Mouse (Mus musculus): ENCODE results near the gene Ccdc71.
A peak's percentile ranks its signal among the peaks of the same experiment; 100 is the strongest.

Ccdc71 gene

DNA sequence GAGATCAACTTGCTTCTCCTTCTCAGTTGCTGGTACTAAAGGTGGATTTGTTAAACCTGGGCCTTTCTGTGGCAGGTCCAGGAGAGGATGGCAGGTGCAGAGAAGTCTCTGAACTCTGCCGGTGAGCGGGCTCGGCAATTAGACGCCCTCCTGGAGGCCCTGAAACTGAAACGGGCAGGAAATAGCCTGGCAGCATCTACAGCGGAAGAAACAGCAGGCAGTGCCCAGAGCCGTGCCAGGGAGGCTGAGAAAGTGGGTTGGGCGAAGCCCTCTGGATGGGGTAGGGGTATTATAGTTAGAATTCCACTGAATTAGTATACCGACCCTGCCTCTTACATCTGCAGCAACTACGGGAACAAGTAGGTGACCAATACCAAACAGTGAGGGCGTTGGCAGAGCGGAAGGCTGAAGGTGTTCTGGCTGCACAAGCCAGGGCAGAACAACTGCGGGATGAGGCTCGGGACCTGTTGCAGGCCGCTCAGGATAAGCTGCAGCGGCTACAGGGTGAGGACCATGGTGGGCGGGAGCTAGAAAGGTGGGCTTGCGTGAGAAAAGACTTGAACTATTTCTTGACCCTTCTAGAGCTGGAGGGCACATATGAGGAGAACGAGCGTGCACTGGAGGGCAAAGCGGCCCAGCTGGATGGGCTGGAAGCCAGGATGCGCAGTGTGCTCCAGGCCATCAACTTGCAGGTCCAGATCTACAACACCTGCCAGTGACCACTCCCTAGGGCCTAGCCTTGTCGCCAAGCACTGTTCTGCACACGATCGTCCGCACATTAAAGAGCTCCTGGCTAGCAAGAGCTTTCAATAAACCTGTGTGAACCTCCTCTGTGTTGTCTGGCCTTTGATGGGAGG lies 29.6 kb downstream of the Ccdc71 start:
- ATAC-seq (ENCODE audit: low TSS enrichment), result 0 out of 2 replicates have a peak, but pooled peaks have one; percentile 15

DNA sequence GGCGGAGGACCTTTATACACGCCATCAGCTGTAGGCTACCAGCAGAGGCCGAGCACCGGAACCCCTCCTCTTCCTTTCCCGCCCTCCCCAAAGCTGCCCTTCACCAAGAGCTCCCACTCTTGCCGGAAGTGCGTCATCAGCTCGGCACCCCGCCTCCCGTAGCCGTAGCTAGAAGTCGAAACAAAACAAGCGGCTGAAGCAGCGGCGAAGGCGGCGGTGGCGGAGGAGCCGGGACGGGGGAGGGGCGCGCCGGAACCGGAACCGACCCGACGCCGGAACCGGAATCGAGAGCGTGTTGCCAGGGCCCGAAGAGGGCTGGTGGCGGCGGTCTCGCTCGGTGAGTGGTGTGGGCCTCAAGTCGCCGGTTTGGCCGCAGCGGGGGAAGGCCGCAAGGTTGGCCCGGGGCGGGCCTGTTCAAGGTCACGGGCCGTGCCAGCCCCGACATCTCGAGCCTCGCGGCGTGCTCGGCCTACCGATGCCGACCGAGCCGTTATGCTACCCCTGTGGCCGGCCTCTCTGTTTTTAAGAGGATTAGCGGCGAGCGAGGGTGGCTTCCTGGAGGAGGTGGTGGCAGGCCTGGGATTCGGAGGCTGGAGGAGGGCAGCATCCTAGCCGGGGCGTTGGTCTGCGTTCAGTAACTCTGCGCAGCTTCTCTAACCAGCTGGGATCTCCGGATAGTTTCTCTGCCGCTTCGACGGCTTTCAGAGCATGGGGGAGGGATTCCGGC lies 30.4 kb downstream of the Ccdc71 start, which contains the start of gene Usp19:
Usp19 (plus strand) TSS at position 44 of the 727 bp plus-strand sequence.
- ATAC-seq (ENCODE audit: low TSS enrichment), result peak; percentile 93

DNA sequence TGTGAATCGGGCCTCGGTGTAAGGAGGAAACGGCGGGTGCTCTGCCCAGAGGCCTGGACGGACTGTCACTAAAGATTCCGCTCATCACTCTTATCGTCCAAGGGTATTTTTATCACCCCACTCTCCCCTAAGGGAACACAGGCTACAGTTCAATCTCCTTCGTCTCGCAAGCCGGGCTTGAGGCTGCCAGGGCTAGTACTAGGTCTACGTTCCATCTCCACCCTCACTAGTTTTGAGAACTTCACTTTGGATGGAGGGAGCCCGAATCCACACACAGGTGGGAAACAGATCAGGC lies 30.9 kb downstream of the Ccdc71 start:
- ATAC-seq (ENCODE audit: low TSS enrichment), result no peak

DNA sequence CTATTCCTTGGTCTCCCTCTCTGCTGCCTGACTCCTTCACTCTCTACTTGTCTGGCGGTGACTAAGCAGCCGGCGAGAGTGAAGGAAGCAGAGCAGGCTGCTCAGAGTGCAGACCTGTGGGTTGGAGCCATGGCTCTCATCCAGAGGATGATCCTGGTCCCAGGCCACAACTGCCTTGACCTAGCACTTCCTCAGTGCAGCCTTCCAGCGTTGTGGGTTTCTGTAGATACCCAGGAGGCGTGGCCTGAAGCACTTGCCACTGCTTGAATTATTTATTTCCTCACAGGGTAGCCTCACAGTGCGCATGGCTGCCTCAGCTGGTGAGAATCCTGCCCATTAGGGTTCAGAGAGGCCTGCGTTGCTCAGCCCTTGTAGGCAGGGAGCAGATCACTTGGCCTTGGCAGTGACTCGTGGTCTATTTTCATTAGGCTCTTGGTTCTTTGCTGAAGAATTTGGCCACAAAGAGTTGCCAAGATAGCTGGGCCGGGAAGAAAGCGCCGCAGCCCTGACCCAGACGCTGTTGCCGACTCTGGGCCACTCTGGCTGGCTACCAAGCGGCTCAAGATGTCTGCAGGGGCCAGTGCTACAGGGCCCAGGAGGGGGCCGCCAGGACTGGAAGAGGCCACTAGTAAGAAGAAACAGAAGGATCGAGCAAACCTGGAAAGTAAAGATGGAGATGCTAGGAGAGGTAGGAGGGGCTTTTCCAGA lies 31.9 kb downstream of the Ccdc71 start:
- no peak for ATAC-seq (ENCODE audit: low TSS enrichment)

DNA sequence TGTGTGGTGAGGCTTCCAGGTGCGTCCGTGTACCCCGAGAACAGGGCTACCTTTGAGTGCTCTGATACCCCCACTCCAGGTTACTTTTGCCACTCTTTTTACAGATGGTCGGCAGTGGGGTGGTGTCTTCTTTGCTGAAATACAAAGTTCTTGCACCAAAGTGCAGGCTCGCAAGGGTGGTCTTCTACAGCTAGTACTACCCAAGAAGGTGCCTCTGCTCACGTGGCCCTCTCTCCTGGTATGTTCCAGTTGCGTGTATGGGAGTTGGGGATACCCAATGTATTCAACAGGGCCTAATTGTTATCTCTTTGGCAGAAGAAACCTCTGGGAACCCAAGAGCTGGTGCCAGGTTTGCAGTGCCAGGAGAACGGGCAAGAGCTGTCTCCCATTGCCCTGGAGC lies 32.9 kb downstream of the Ccdc71 start:
- ATAC-seq (ENCODE audit: low TSS enrichment), result no peak

DNA sequence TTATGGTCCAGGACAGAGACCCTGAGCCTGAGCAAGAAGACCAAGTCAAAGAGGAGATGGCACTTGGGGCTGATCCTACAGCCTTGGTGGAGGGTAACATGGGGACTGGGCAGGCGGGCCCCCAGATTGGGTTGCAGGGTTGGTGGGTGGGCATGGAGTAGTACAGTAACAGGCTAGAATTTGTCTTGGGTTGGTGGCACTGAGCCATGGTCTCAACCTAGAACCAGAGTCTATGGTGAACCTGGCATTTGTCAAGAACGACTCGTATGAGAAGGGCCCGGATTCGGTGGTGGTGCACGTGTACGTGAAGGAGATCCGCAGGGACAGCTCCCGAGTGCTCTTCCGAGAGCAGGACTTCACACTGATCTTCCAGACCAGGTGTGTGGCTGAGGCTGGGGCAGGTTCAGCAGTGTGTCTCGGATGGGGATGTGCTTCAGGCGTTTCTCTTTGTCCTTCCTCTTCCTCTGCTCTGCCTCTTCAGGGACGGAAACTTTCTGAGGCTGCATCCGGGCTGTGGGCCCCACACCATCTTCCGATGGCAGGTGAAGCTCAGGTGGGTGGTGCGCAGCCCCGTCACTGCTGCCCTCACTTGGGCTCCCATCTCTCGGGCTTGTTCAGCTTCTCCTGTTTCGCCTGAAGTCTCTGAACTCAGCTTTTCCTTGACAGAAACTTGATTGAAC lies 34.0 kb downstream of the Ccdc71 start:
- no peak for ATAC-seq (ENCODE audit: low TSS enrichment)

DNA sequence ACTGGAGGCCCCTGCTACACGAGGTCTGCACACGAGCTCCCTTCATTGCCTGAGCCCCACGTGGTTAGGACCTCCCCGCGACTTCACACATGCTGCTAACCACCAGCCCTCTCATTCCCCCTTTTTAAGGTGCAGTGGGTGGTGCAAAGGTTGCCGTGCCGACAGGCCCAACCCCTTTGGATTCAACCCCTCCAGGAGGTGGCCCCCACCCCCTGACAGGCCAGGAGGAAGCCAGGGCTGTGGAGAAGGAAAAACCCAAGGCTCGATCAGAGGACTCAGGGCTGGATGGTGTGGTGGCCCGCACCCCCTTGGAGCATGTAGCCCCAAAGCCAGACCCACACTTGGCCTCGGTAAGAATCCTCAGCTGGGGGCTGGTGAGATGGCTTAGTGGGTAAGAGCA lies 34.6 kb downstream of the Ccdc71 start:
- no peak for ATAC-seq (ENCODE audit: low TSS enrichment)

DNA sequence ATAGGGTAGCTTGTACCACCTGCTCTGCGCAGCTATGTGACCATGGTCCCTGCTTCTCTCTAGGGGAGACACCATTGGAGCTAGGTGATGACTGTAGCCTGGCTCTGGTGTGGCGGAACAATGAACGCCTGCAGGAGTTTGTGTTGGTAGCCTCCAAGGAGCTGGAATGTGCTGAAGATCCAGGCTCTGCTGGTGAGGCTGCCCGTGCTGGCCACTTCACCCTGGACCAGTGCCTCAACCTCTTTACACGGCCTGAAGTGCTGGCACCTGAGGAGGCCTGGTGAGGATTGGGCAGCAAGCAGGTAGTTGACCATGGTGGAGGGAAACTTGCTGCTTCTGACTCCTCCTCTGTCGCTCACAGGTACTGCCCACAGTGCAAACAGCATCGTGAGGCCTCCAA lies 38.9 kb downstream of the Ccdc71 start:
- no peak for ATAC-seq (ENCODE audit: low TSS enrichment)

DNA sequence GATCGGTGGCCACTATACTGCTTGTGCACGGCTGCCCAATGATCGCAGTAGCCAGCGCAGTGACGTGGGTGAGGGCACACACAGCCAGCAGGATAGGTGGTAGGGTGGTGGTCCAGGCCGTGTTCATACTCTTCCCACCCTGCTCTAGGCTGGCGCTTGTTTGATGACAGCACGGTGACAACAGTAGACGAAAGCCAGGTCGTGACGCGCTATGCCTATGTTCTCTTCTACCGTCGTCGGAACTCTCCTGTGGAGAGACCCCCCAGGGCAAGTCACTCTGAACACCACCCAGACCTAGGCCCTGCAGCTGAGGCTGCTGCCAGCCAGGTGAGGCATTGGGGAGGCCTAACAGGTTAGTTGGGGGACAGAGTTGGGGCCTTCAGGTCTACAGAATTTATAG lies 39.6 kb downstream of the Ccdc71 start:
- no peak for ATAC-seq (ENCODE audit: low TSS enrichment)

DNA sequence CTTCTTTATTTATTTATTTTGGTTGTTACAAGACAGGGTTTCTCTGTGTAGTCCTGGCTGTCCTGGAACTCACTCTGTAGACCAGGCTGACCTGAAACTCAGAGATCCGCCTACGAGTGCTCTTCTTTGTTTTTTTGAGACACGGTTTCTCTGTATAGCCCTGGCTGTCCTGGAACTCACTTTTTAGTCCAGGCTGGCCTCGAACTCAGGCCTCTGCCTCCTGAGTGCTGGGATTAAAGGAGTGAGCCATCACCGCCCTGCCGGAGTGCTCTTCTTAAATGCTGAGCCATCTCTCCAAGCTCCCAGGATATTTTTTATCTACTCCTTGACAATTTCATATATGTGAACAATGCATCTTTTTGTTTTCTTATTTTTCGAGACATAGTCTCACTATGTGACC lies 46.6 kb downstream of the Ccdc71 start:
- ATAC-seq (ENCODE audit: low TSS enrichment), result no peak

DNA sequence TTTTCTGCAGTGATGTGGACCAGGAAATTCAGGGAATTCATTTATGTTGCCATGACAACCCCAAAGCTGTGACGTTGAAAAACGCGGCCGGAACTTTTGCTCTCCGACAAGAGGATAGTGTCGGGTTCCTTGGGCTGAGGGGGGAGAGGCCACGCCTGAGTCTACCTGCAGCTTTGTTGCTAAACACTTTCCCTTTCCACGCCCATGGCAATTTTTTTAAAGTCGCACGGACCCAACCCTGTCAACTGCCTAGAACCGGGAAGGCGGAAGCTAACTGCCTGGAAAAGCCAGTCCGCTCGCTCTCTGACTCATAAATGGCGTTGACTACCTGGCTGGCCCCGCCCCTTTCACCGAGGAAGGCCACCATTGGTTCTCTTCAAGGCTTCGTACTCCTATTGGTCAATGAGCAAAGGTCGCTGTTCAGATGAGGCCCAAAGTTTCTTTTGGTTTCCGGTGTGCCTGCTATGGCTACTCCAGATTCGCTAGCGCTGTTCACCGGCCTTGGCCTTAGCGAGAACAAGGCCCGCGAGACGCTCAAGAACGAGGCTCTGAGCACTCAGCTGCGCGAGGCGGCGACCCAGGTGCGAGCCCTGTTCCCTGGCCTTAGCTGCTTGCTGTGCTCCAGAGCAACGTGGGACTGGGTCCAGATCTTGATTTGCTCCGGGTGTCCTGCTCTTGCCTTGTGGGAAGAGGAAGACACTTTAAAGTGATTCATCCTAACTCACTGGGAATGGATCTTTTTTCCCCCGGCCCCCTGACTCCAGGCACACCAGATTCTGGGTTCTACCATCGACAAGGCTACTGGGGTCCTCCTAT lies 47.5 kb downstream of the Ccdc71 start, which contains the start of gene Qars:
Qars (plus strand) TSS at position 88 of the 816 bp plus-strand sequence.
- peak; percentile 99 for ATAC-seq (ENCODE audit: low TSS enrichment)

DNA sequence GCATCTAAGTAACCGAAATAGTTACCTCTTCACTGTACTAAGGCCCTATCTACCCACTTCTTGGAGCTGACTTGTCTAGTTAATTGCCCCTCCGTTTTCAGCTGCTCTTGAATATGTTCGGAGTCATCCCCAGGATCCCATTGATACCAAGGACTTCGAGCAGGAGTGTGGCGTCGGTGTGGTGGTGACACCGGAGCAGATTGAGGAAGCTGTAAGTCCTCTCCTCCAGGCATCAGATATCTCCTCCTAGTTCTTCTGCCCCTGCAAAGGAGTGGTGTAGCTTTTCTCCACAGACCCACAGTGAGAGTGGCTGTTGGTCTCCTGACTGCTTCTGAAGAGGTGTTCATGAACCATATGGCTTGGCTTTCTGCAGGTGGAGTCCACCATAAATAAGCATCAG lies 48.4 kb downstream of the Ccdc71 start:
- no peak for ATAC-seq (ENCODE audit: low TSS enrichment)
